Mouse (Mus musculus): ENCODE data around the gene Chst12. TPM values are rescaled to one million over a fixed set of nuclear protein-coding genes. Genes with fewer than 3 reads are reported as not detected.

Gene Chst12
- polyA plus RNA-seq, 1 experiment from 2014 or later, result 22.5 TPM

- Histone ChIP-seq H3K4me3 (no peak overlapping the region), H3K4me1 (replicated peaks) (peaks cover 27% of the 10 kb centered on the region), H3K27ac (ENCODE audit: poor library complexity, severe bottlenecking) (no peak overlapping the region), H3K4me2 (no peak overlapping the region), H3K36me3 (peaks cover 30% of the 10 kb centered on the region), H3K9ac (no peak overlapping the region), H3K27me3 (replicated peaks) (no peaks in the 10 kb centered on the region), H3K9me3 (replicated peaks) (no peaks in the 10 kb centered on the region)
- 90% methylated on average over 1 of the region's 1 CpGs for WGBS
- ATAC-seq (ENCODE audit: insufficient number of reproducible peaks, low FRiP score), result no peak
Observed at GRCm38 (mm10) chr5:140521196-140521595, 15.8 kb downstream of the Chst12 start.

- ATAC-seq (ENCODE audit: insufficient number of reproducible peaks, low FRiP score), result no peak
- no peak overlapping the region for H3K4me3 ChIP-seq
Observed at GRCm38 (mm10) chr5:140526754-140527153, 21.4 kb downstream of the Chst12 start.

GRCm38 (mm10) chr5:140538111-140538683 lies 32.8 kb downstream of the Chst12 start:
- Histone ChIP-seq H3K9me3 (replicated peaks) (no peaks in the 10 kb centered on the region), H3K9ac (no peak overlapping the region), H3K27me3 (replicated peaks) (peaks cover 6% of the 10 kb centered on the region; the same call in 1 of the 2 replicates), H3K36me3 (no peaks in the 10 kb centered on the region), H3K27ac (ENCODE audit: poor library complexity, severe bottlenecking) (no peak overlapping the region), H3K4me2 (no peak overlapping the region), H3K4me3 (no peak overlapping the region), H3K4me1 (replicated peaks) (peaks cover 6% of the 10 kb centered on the region; the same call in 1 of the 2 replicates)
- 70% methylated on average over 13 of the region's 13 CpGs for whole genome bisulfite sequencing
- no peak for ATAC-seq (ENCODE audit: insufficient number of reproducible peaks, low FRiP score)

More at GRCm38 (mm10) chr5:140526754-140527153, 21.4 kb downstream of the Chst12 start:
- H3K27me3 ChIP-seq (replicated peaks), result no peaks in the 10 kb centered on the region
- H3K9me3 ChIP-seq (replicated peaks), result peaks cover 9% of the 10 kb centered on the region; the same call in 1 of the 2 replicates
- 81% methylated on average over 2 of the region's 2 CpGs for WGBS
- no peak overlapping the region for H3K9ac ChIP-seq
- peaks cover 52% of the 10 kb centered on the region for H3K36me3 ChIP-seq
- H3K27ac ChIP-seq (ENCODE audit: poor library complexity, severe bottlenecking), result no peak overlapping the region
- no peaks in the 10 kb centered on the region for H3K4me1 ChIP-seq (replicated peaks)
- no peak overlapping the region for H3K4me2 ChIP-seq

GRCm38 (mm10) chr5:140540106-140540505 lies 34.8 kb downstream of the Chst12 start:
- no peaks in the 10 kb centered on the region for H3K36me3 ChIP-seq
- H3K27me3 ChIP-seq (replicated peaks), result peaks cover 11% of the 10 kb centered on the region; the same call in 1 of the 2 replicates
- H3K4me3 ChIP-seq, result no peak overlapping the region
- no peaks in the 10 kb centered on the region for H3K9me3 ChIP-seq (replicated peaks)
- H3K4me2 ChIP-seq, result no peak overlapping the region
- no peak overlapping the region for H3K9ac ChIP-seq
- H3K4me1 ChIP-seq (replicated peaks), result peaks cover 6% of the 10 kb centered on the region; the same call in 1 of the 2 replicates
- 0 out of 2 replicates have a peak, but pooled peaks have one; percentile 31 for ATAC-seq (ENCODE audit: insufficient number of reproducible peaks, low FRiP score)
- no peak overlapping the region for H3K27ac ChIP-seq (ENCODE audit: poor library complexity, severe bottlenecking)
- WGBS, result 13% methylated on average over 8 of the region's 8 CpGs

GRCm38 (mm10) chr5:140542811-140543575 lies 37.6 kb downstream of the Chst12 start:
- Histone ChIP-seq H3K27ac (ENCODE audit: poor library complexity, severe bottlenecking) (no peak overlapping the region), H3K4me1 (replicated peaks) (no peaks in the 10 kb centered on the region), H3K36me3 (no peaks in the 10 kb centered on the region), H3K27me3 (replicated peaks) (peaks cover 11% of the 10 kb centered on the region; the same call in 1 of the 2 replicates), H3K9me3 (replicated peaks) (no peaks in the 10 kb centered on the region), H3K4me3 (no peak overlapping the region), H3K4me2 (no peak overlapping the region), H3K9ac (no peak overlapping the region)
- WGBS, result 69% methylated on average over 9 of the region's 9 CpGs
- ATAC-seq (ENCODE audit: insufficient number of reproducible peaks, low FRiP score), result no peak

- no peak overlapping the region for H3K9ac ChIP-seq
- WGBS, result 34% methylated on average over 6 of the region's 6 CpGs
- H3K4me1 ChIP-seq (replicated peaks), result peaks cover 11% of the 10 kb centered on the region
- H3K4me3 ChIP-seq, result no peak overlapping the region
- H3K27me3 ChIP-seq (replicated peaks), result 0 out of 2 replicates have a peak, but pooled peaks cover 11% of the 10 kb centered on the region
- H3K4me2 ChIP-seq, result no peak overlapping the region
- H3K9me3 ChIP-seq (replicated peaks), result no peaks in the 10 kb centered on the region
- no peak for ATAC-seq (ENCODE audit: insufficient number of reproducible peaks, low FRiP score)
- no peaks in the 10 kb centered on the region for H3K36me3 ChIP-seq
- no peak overlapping the region for H3K27ac ChIP-seq (ENCODE audit: poor library complexity, severe bottlenecking)
Observed at GRCm38 (mm10) chr5:140545651-140546050, 40.3 kb downstream of the Chst12 start.

- Histone ChIP-seq H3K9me3 (replicated peaks) (no peaks in the 10 kb centered on the region), H3K4me3 (no peak overlapping the region), H3K4me2 (no peak overlapping the region), H3K27ac (ENCODE audit: poor library complexity, severe bottlenecking) (no peak overlapping the region), H3K36me3 (no peaks in the 10 kb centered on the region), H3K9ac (no peak overlapping the region), H3K4me1 (replicated peaks) (peaks cover 11% of the 10 kb centered on the region), H3K27me3 (replicated peaks) (0 out of 2 replicates have a peak, but pooled peaks cover 11% of the 10 kb centered on the region)
- ATAC-seq (ENCODE audit: insufficient number of reproducible peaks, low FRiP score), result no peak
- WGBS, result 82% methylated on average over 19 of the region's 19 CpGs
Observed at GRCm38 (mm10) chr5:140546332-140546731, 41.0 kb downstream of the Chst12 start.

GRCm38 (mm10) chr5:140549306-140550047 lies 44.1 kb downstream of the Chst12 start:
- Histone ChIP-seq H3K4me1 (replicated peaks) (peaks cover 11% of the 10 kb centered on the region), H3K36me3 (no peaks in the 10 kb centered on the region), H3K9me3 (replicated peaks) (no peaks in the 10 kb centered on the region), H3K27me3 (replicated peaks) (0 out of 2 replicates have a peak, but pooled peaks cover 5% of the 10 kb centered on the region), H3K4me3 (no peak overlapping the region), H3K9ac (no peak overlapping the region), H3K27ac (ENCODE audit: poor library complexity, severe bottlenecking) (no peak overlapping the region), H3K4me2 (peak overlapping the region; percentile 47)
- ATAC-seq (ENCODE audit: insufficient number of reproducible peaks, low FRiP score), result no peak
- WGBS, result 37% methylated on average over 17 of the region's 17 CpGs

GRCm38 (mm10) chr5:140553719-140554118 lies 48.4 kb downstream of the Chst12 start:
- no peak for ATAC-seq (ENCODE audit: insufficient number of reproducible peaks, low FRiP score)
- no peak overlapping the region for H3K9ac ChIP-seq
- H3K27me3 ChIP-seq (replicated peaks), result 0 out of 2 replicates have a peak, but pooled peaks cover 5% of the 10 kb centered on the region
- H3K36me3 ChIP-seq, result no peaks in the 10 kb centered on the region
- no peak overlapping the region for H3K4me2 ChIP-seq
- no peaks in the 10 kb centered on the region for H3K9me3 ChIP-seq (replicated peaks)
- H3K4me3 ChIP-seq, result no peak overlapping the region
- no peak overlapping the region for H3K27ac ChIP-seq (ENCODE audit: poor library complexity, severe bottlenecking)
- H3K4me1 ChIP-seq (replicated peaks), result peaks cover 11% of the 10 kb centered on the region
- WGBS, result 86% methylated on average over 7 of the region's 7 CpGs

- no peaks in the 10 kb centered on the region for H3K36me3 ChIP-seq
- 0 out of 2 replicates have a peak, but pooled peaks cover 2% of the 10 kb centered on the region for H3K27me3 ChIP-seq (replicated peaks)
- H3K9ac ChIP-seq, result no peak overlapping the region
- 70% methylated on average over 3 of the region's 3 CpGs for WGBS
- H3K4me2 ChIP-seq, result no peak overlapping the region
- no peak for ATAC-seq (ENCODE audit: insufficient number of reproducible peaks, low FRiP score)
- no peak overlapping the region for H3K27ac ChIP-seq (ENCODE audit: poor library complexity, severe bottlenecking)
- no peak overlapping the region for H3K4me3 ChIP-seq
- no peaks in the 10 kb centered on the region for H3K9me3 ChIP-seq (replicated peaks)
- no peaks in the 10 kb centered on the region for H3K4me1 ChIP-seq (replicated peaks)
Observed at GRCm38 (mm10) chr5:140556859-140557258, 51.5 kb downstream of the Chst12 start.

- H3K36me3 ChIP-seq, result no peaks in the 10 kb centered on the region
- H3K27ac ChIP-seq (ENCODE audit: poor library complexity, severe bottlenecking), result no peak overlapping the region
- peaks cover 6% of the 10 kb centered on the region for H3K4me1 ChIP-seq (replicated peaks)
- 81% methylated on average over 8 of the region's 9 CpGs for WGBS
- no peak overlapping the region for H3K9ac ChIP-seq
- H3K27me3 ChIP-seq (replicated peaks), result peaks cover 17% of the 10 kb centered on the region
- H3K4me3 ChIP-seq, result no peak overlapping the region
- no peak overlapping the region for H3K4me2 ChIP-seq
- ATAC-seq (ENCODE audit: insufficient number of reproducible peaks, low FRiP score), result no peak
- H3K9me3 ChIP-seq (replicated peaks), result no peaks in the 10 kb centered on the region
Observed at GRCm38 (mm10) chr5:140562601-140563000, 57.3 kb downstream of the Chst12 start.
